ENCODE assay signal across 35 mouse cellular contexts in the genomic region with DNA sequence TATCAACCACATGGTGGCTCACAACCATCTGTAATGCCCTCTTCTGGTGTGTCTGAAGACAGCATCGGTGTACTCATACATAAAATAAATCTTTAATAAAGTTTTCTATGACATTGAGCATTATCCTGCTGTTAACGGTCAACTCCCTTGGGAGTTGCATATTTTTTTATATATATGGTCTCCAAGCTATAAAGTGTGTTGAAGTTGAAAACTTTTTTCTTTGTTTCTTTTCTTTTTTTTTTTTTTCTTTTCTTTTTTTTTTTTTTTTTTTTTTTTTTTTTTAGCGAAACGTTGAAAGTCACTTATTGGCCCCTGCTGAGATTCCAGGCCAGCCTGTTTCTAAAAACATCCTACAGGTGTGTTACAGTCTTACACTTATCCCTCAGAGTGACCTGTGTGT.
"Had no signal": no experiment of that assay in that cellular context is flagged by ENCODE, and none has a peak within 500 bp of the region (broad histone marks: within the 10 kb centered on the region; RNA-seq: fewer than 3 reads in every experiment).

No protein-coding gene starts in this region.

- H3K9ac ChIP-seq: heart, embryonic 12.5 days; heart, embryonic 13.5 days; heart, embryonic 15.5 days; hindbrain, embryonic 12.5 days; hindbrain, embryonic 13.5 days; hindbrain, embryonic 14.5 days; hindbrain, embryonic 15.5 days; intestine, embryonic 15.5 days; kidney, embryonic 15.5 days had no signal

- H3K27ac ChIP-seq: heart, embryonic 10.5 days; heart, embryonic 13.5 days; heart, embryonic 15.5 days; hindbrain, embryonic 10.5 days; hindbrain, embryonic 12.5 days; hindbrain, embryonic 13.5 days; hindbrain, embryonic 14.5 days; hindbrain, embryonic 15.5 days; hindbrain, postnatal 0 days; intestine, embryonic 15.5 days; kidney, embryonic 15.5 days; kidney, postnatal 0 days; layer of hippocampus, adult 2 months; left cerebral cortex, adult 2 months had no signal

- H3K4me2 ChIP-seq: heart, embryonic 11.5 days; heart, embryonic 12.5 days; heart, embryonic 13.5 days; heart, embryonic 15.5 days; hindbrain, embryonic 12.5 days; hindbrain, embryonic 13.5 days; hindbrain, embryonic 14.5 days; hindbrain, embryonic 15.5 days; intestine, embryonic 15.5 days; kidney, embryonic 15.5 days had no signal

- ATAC-seq: hindbrain, embryonic 16.5 days; hindbrain, postnatal 0 days; inflammation-experienced regulatory T-cells, adult 6 months; intestine, embryonic 15.5 days; intestine, postnatal 0 days had no signal

- H3K4me1 ChIP-seq: heart, embryonic 10.5 days; heart, embryonic 12.5 days; heart, embryonic 13.5 days; heart, embryonic 15.5 days; hindbrain, embryonic 10.5 days; hindbrain, embryonic 12.5 days; hindbrain, embryonic 13.5 days; hindbrain, embryonic 15.5 days; intestine, embryonic 15.5 days; kidney, embryonic 15.5 days had no signal

- H3K4me3 ChIP-seq: heart, embryonic 10.5 days; heart, embryonic 12.5 days; heart, embryonic 13.5 days; heart, embryonic 15.5 days; hindbrain, embryonic 10.5 days; hindbrain, embryonic 12.5 days; hindbrain, embryonic 13.5 days; hindbrain, embryonic 15.5 days; intestine, embryonic 15.5 days; kidney, embryonic 15.5 days; layer of hippocampus, adult 2 months; left cerebral cortex, adult 2 months had no signal

- H3K27me3 ChIP-seq: heart, embryonic 12.5 days; heart, embryonic 13.5 days; heart, embryonic 15.5 days; hindbrain, embryonic 12.5 days; hindbrain, embryonic 13.5 days; hindbrain, embryonic 15.5 days; intestine, embryonic 15.5 days; kidney, embryonic 15.5 days had no signal

- H3K9me3 ChIP-seq: heart, embryonic 10.5 days; heart, embryonic 12.5 days; heart, embryonic 13.5 days; heart, embryonic 15.5 days; hindbrain, embryonic 10.5 days; hindbrain, embryonic 12.5 days; hindbrain, embryonic 13.5 days; hindbrain, embryonic 15.5 days; intestine, embryonic 15.5 days; kidney, embryonic 15.5 days had no signal

- DNase-seq: heart, postnatal 10 days; heart, postnatal 14 days; heart, postnatal 36 days; heart, postnatal 4 days; kidney, adult 11 months; kidney, adult 18-20 months; kidney, adult 2 months; kidney, adult 8-10 months; kidney, adult 9 months; kidney, postnatal 10 days; kidney, postnatal 14 days; kidney, postnatal 25 days; kidney, postnatal 36 days; kidney, postnatal 4 days; layer of hippocampus, adult 9-11 months; layer of hippocampus, postnatal 36 days had no signal
